Mouse (Mus musculus): Measurements from ENCODE around the gene Rnf186. TPM values are rescaled to one million over a fixed set of nuclear protein-coding genes. Genes with fewer than 3 reads are reported as not detected.

Rnf186 gene
- polyA plus RNA-seq, 1 experiment from 2014 or later: 0.13 TPM

DNA sequence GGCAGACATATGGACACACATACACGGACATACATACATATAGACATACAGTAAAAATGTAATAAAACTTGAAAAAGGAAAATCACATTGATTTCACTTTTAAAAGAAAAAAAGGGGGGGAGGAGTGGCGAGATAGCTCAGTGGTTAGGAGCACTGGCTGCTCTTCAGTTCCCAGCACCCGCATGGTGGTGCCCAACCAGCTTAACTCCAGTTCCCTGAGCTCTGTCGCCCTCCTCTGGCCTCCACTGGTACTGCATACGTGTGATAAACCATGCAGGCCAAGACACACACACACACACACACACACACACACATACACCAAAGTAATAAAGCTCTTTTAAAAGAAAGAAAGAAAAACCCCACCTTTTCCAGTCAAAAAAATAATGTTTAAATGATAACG is 47.9 kb downstream of the Rnf186 start:
- H3K27ac ChIP-seq: no peak overlapping the region
- 82% methylated on average over 6 of the region's 6 CpGs for WGBS

More for the DNA sequence above, 47.9 kb downstream of the Rnf186 start:
- Histone ChIP-seq H3K9ac (no peak overlapping the region), H3K27me3 (no peaks in the 10 kb centered on the region), H3K4me3 (no peak overlapping the region), H3K4me2 (no peak overlapping the region), H3K36me3 (no peaks in the 10 kb centered on the region), H3K4me1 (replicated peaks) (peaks cover 6% of the 10 kb centered on the region), H3K9me3 (replicated peaks) (no peaks in the 10 kb centered on the region; the same call in 1 of the 2 replicates)
- ATAC-seq (replicated peaks; ENCODE audit: insufficient number of reproducible peaks, insufficient read depth, low FRiP score, low read depth): no peak

Other genes starting within 250 kb of the Rnf186 start
- gene Pla2g2c, start 242.3 kb upstream of the Rnf186 start, polyA plus RNA-seq (2015; fragmentation: Nextera tagmentation; extraction: Ambion mirVana): 0.18 and 0.24 TPM in 2 replicates
- gene Ubxn10, start 229.9 kb upstream of the Rnf186 start, polyA plus RNA-seq (2015; fragmentation: Nextera tagmentation; extraction: Ambion mirVana): 0.84 and 1.2 TPM in 2 replicates
- 0.09 TPM in 1 of 2 replicates, not detected in the other for gene Pla2g2f, start 209.5 kb upstream of the Rnf186 start, polyA plus RNA-seq (2015; fragmentation: Nextera tagmentation; extraction: Ambion mirVana)
- gene Pla2g2d, start 191.4 kb upstream of the Rnf186 start, polyA plus RNA-seq (2015; fragmentation: Nextera tagmentation; extraction: Ambion mirVana): not detected in 2 replicates
- 2.7 and 3.6 TPM in 2 replicates for gene Pla2g5, start 103.6 kb upstream of the Rnf186 start, polyA plus RNA-seq (2015; fragmentation: Nextera tagmentation; extraction: Ambion mirVana)
- gene Gm13030, start 93.1 kb upstream of the Rnf186 start, polyA plus RNA-seq (2015; fragmentation: Nextera tagmentation; extraction: Ambion mirVana): not detected in 2 replicates
- gene Pla2g2e, start 89.2 kb upstream of the Rnf186 start, polyA plus RNA-seq (2015; fragmentation: Nextera tagmentation; extraction: Ambion mirVana): not detected in 2 replicates
- gene Otud3, start 53.2 kb upstream of the Rnf186 start, polyA plus RNA-seq (2015; fragmentation: Nextera tagmentation; extraction: Ambion mirVana): 2.6 and 3.3 TPM in 2 replicates
- gene Tmco4, start 5.8 kb downstream of the Rnf186 start, polyA plus RNA-seq (2015; fragmentation: Nextera tagmentation; extraction: Ambion mirVana): 6.9 and 7.1 TPM in 2 replicates
- gene Htr6, start 108.5 kb downstream of the Rnf186 start, polyA plus RNA-seq (2015; fragmentation: Nextera tagmentation; extraction: Ambion mirVana): not detected in 2 replicates
- 21.4 and 34.5 TPM in 2 replicates for gene Nbl1, start 125.9 kb downstream of the Rnf186 start, polyA plus RNA-seq (2015; fragmentation: Nextera tagmentation; extraction: Ambion mirVana)
- 589 and 818 TPM in 2 replicates for gene Minos1, start 164.0 kb downstream of the Rnf186 start, polyA plus RNA-seq (2015; fragmentation: Nextera tagmentation; extraction: Ambion mirVana)
- gene Capzb, start 225.8 kb downstream of the Rnf186 start, polyA plus RNA-seq (2015; fragmentation: Nextera tagmentation; extraction: Ambion mirVana): 363 and 375 TPM in 2 replicates

Data from heart, embryonic 15.5 days (tissue).